Mouse (Mus musculus) forebrain, embryonic 16.5 days (tissue): ENCODE data around the gene Rab3il1. TPM values are rescaled to one million over a fixed set of nuclear protein-coding genes. Genes with fewer than 3 reads are reported as not detected.

Experiments
- ATAC-seq: fragments of 200-750 bp; cut with Nextera tagmentation; 2 replicates; pipeline ENCODE4 v1.8.0; 2017; ENCODE audit warnings: mild to moderate bottlenecking, moderate library complexity
- H3K27ac ChIP-seq: fragments of 300-500 bp; sonication (generic); 2 replicates; pipeline ENCODE4 v1.5.1; 2014; ENCODE audit warnings: low read length, control low read depth
- H3K27me3 ChIP-seq: fragments of 300-500 bp; sonication (generic); replicated peaks from 2 replicates; pipeline ENCODE4 v1.6.1; 2014; ENCODE audit warnings: low read length; ENCODE audit not compliant: control insufficient read depth, insufficient read depth
- H3K36me3 ChIP-seq: fragments of 300-500 bp; sonication (generic); 2 replicates; pipeline ENCODE4 v1.6.1; 2014; ENCODE audit not compliant: control insufficient read depth, insufficient read depth
- H3K4me1 ChIP-seq: fragments of 300-500 bp; sonication (generic); replicated peaks from 2 replicates; pipeline ENCODE4 v1.6.1; 2014; ENCODE audit warnings: low read length; ENCODE audit not compliant: control insufficient read depth, insufficient read depth
- H3K4me2 ChIP-seq: fragments of 300-500 bp; sonication (generic); 2 replicates; pipeline ENCODE4 v1.6.1; 2014; ENCODE audit warnings: mild to moderate bottlenecking, low read length, control low read depth
- H3K4me3 ChIP-seq: fragments of 300-500 bp; sonication (generic); replicated peaks from 2 replicates; pipeline ENCODE4 v1.5.1; 2014; ENCODE audit warnings: mild to moderate bottlenecking, low read length, control low read depth
- H3K9ac ChIP-seq: fragments of 300-500 bp; sonication (generic); replicated peaks from 2 replicates; pipeline ENCODE4 v1.6.1; 2014; ENCODE audit warnings: low read depth, low read length, control low read depth
- H3K9me3 ChIP-seq: fragments of 300-500 bp; sonication (generic); 2 replicates; pipeline ENCODE4 v1.6.1; 2016; ENCODE audit warnings: low read length; ENCODE audit not compliant: control insufficient read depth
- WGBS: fragments of 180-500 bp; shearing (Covaris S2); extraction: QIAGEN DNeasy Blood & Tissue Kit; methylation state at CpG from one replicate; pipeline ENCODE4 v1.1.7; 2014; 5-methylcytosine and 5-hydroxymethylcytosine counted together
- polyA plus RNA-seq: library from polyadenylated mRNA; unstranded; fragments of >200 nt; fragmentation: Nextera tagmentation; extraction: Ambion mirVana; gene quantifications from 2 replicates; pipeline ENCODE4 v1.2.1, GENCODE M21; 2015

Gene Rab3il1
- polyA plus RNA-seq, 1 experiment from 2014 or later, result 18.4 TPM

GRCm38 (mm10) chr19:10003696-10004095 is 2.2 kb downstream of the Rab3il1 start:
- H3K4me1 ChIP-seq, result no peaks in the 10 kb centered on the region
- 93% methylated on average over 1 of the region's 1 CpGs for WGBS
- H3K27ac ChIP-seq, result no peak overlapping the region
- no peak for ATAC-seq
- H3K4me3 ChIP-seq, result no peak overlapping the region
- no peak overlapping the region for H3K4me2 ChIP-seq
- 0 out of 2 replicates have a peak, but pooled peaks cover 2% of the 10 kb centered on the region for H3K9me3 ChIP-seq
- H3K9ac ChIP-seq, result no peak overlapping the region
- H3K27me3 ChIP-seq, result no peaks in the 10 kb centered on the region
- no peaks in the 10 kb centered on the region for H3K36me3 ChIP-seq

GRCm38 (mm10) chr19:10011408-10011807 is 9.9 kb downstream of the Rab3il1 start:
- H3K27ac ChIP-seq, result no peak overlapping the region
- WGBS, result 71% methylated on average over 1 of the region's 1 CpGs
- H3K4me3 ChIP-seq, result no peak overlapping the region
- H3K27me3 ChIP-seq, result no peaks in the 10 kb centered on the region
- H3K9ac ChIP-seq, result no peak overlapping the region
- no peak overlapping the region for H3K4me2 ChIP-seq
- no peak for ATAC-seq
- no peaks in the 10 kb centered on the region for H3K9me3 ChIP-seq
- H3K36me3 ChIP-seq, result no peaks in the 10 kb centered on the region
- H3K4me1 ChIP-seq, result no peaks in the 10 kb centered on the region

GRCm38 (mm10) chr19:10012827-10013278 is 11.4 kb downstream of the Rab3il1 start:
- Histone ChIP-seq H3K4me2 (no peak overlapping the region), H3K36me3 (no peaks in the 10 kb centered on the region), H3K9ac (no peak overlapping the region), H3K4me1 (0 out of 2 replicates have a peak, but pooled peaks cover 1% of the 10 kb centered on the region), H3K27ac (no peak overlapping the region), H3K4me3 (no peak overlapping the region), H3K27me3 (no peaks in the 10 kb centered on the region), H3K9me3 (no peaks in the 10 kb centered on the region)
- WGBS, result 64% methylated on average over 6 of the region's 6 CpGs
- no peak for ATAC-seq

- H3K9ac ChIP-seq, result no peak overlapping the region
- no peak overlapping the region for H3K27ac ChIP-seq
- H3K27me3 ChIP-seq, result no peaks in the 10 kb centered on the region
- peaks cover 3% of the 10 kb centered on the region for H3K4me1 ChIP-seq
- WGBS, result 56% methylated on average over 3 of the region's 3 CpGs
- H3K4me2 ChIP-seq, result no peak overlapping the region
- H3K4me3 ChIP-seq, result no peak overlapping the region
- H3K36me3 ChIP-seq, result no peaks in the 10 kb centered on the region
- ATAC-seq, result no peak
- no peaks in the 10 kb centered on the region for H3K9me3 ChIP-seq
Observed at GRCm38 (mm10) chr19:10013348-10013747, 11.9 kb downstream of the Rab3il1 start.

- WGBS, result 81% methylated on average over 5 of the region's 5 CpGs
- ATAC-seq, result no peak
- no peaks in the 10 kb centered on the region for H3K36me3 ChIP-seq
Observed at GRCm38 (mm10) chr19:10013913-10014312, 12.4 kb downstream of the Rab3il1 start.

GRCm38 (mm10) chr19:10014824-10015223 is 13.4 kb downstream of the Rab3il1 start:
- H3K4me3 ChIP-seq, result no peak overlapping the region
- H3K9ac ChIP-seq, result no peak overlapping the region
- no peaks in the 10 kb centered on the region for H3K9me3 ChIP-seq
- no peaks in the 10 kb centered on the region for H3K27me3 ChIP-seq
- H3K27ac ChIP-seq, result no peak overlapping the region
- no peak overlapping the region for H3K4me2 ChIP-seq
- no peaks in the 10 kb centered on the region for H3K36me3 ChIP-seq
- ATAC-seq, result no peak
- H3K4me1 ChIP-seq, result peaks cover 14% of the 10 kb centered on the region
- WGBS, result 81% methylated on average over 13 of the region's 13 CpGs

More at GRCm38 (mm10) chr19:10013913-10014312, 12.4 kb downstream of the Rab3il1 start:
- Histone ChIP-seq H3K27ac (no peak overlapping the region), H3K9ac (no peak overlapping the region), H3K4me2 (no peak overlapping the region), H3K9me3 (no peaks in the 10 kb centered on the region), H3K27me3 (no peaks in the 10 kb centered on the region), H3K4me3 (no peak overlapping the region), H3K4me1 (peaks cover 9% of the 10 kb centered on the region)

GRCm38 (mm10) chr19:10015442-10015841 is 14.0 kb downstream of the Rab3il1 start:
- Histone ChIP-seq H3K4me2 (no peak overlapping the region), H3K27ac (no peak overlapping the region), H3K9ac (no peak overlapping the region), H3K9me3 (no peaks in the 10 kb centered on the region), H3K4me1 (peaks cover 14% of the 10 kb centered on the region), H3K36me3 (no peaks in the 10 kb centered on the region), H3K4me3 (no peak overlapping the region), H3K27me3 (no peaks in the 10 kb centered on the region)
- ATAC-seq, result no peak
- WGBS, result 87% methylated on average over 4 of the region's 4 CpGs

- H3K36me3 ChIP-seq, result no peaks in the 10 kb centered on the region
- no peak for ATAC-seq
- H3K27ac ChIP-seq, result no peak overlapping the region
- H3K4me3 ChIP-seq, result no peak overlapping the region
- H3K27me3 ChIP-seq, result no peaks in the 10 kb centered on the region
- H3K4me1 ChIP-seq, result peaks cover 14% of the 10 kb centered on the region
- no peaks in the 10 kb centered on the region for H3K9me3 ChIP-seq
- 89% methylated on average over 4 of the region's 4 CpGs for WGBS
- H3K9ac ChIP-seq, result no peak overlapping the region
- no peak overlapping the region for H3K4me2 ChIP-seq
Observed at GRCm38 (mm10) chr19:10016151-10016550, 14.7 kb downstream of the Rab3il1 start.

- 0 out of 2 replicates have a peak overlapping the region, but pooled peaks have one; percentile 16 for H3K27ac ChIP-seq
- WGBS, result 4% methylated on average over 43 of the region's 44 CpGs
- peak overlapping the region; percentile 75 for H3K9ac ChIP-seq
- peak overlapping the region; percentile 62 for H3K4me3 ChIP-seq
- no peaks in the 10 kb centered on the region for H3K9me3 ChIP-seq
- ATAC-seq, result peak; percentile 95
- H3K27me3 ChIP-seq, result no peaks in the 10 kb centered on the region
- H3K4me1 ChIP-seq, result peaks cover 14% of the 10 kb centered on the region
- no peaks in the 10 kb centered on the region for H3K36me3 ChIP-seq
- H3K4me2 ChIP-seq, result peak overlapping the region; percentile 93
Observed at GRCm38 (mm10) chr19:10017637-10018526, 16.4 kb downstream of the Rab3il1 start.
